Mouse (Mus musculus): ENCODE data around the gene Ccdc125. TPM values are rescaled to one million over a fixed set of nuclear protein-coding genes. Genes with fewer than 3 reads are reported as not detected.
"Not testable (repeated sequence)": the region's sequence is repeated elsewhere in the genome, so short reads cannot be mapped to it uniquely, and the experiment has no call there.

Ccdc125 gene
- polyA plus RNA-seq, 1 experiment from 2014 or later, result 3.8 TPM

DNA sequence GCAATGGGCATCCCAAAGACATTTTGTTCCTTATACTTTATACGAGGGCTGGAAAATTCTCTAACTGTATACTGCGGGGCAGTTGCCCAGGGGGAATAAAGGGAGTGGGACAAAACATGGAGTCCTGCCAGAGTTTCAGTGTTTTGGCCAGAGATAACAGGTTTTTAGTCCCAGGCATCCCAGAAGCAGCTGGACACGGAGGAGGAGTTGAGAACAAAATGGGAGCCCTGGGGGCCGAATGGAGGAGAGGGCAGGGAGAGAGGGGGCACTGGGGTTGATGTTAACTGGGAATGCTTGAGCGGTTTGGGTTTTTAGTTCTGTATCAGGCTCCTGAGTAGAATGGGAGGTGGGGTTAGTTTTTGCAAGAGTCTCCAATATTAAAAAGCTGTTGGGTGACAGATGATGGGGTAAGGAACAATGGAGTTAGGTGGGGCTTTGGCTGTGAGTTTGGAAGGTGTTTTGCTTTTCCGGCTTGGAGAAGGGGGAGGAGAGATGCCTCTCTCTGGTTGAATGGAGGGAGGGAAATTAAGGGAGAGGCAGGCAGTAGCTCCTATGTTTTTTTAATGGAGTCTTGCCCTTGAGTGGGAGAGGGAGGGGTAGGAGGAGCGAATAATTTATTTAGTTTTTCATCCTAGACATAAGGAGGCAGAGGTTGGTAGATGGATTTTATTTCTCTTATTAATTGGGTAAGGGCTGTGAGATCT lies 54.7 kb downstream of the Ccdc125 start:
- peaks cover 61% of the 10 kb centered on the region for H3K36me3 ChIP-seq (ENCODE audit: control insufficient read depth, insufficient read depth, low read length)
- H3K9me3 ChIP-seq (ENCODE audit: control insufficient read depth, low read length), result no peaks in the 10 kb centered on the region
- no peak overlapping the region for H3K4me2 ChIP-seq (ENCODE audit: low read length)
- H3K27ac ChIP-seq (replicated peaks in 1 of 2; ENCODE audit: control insufficient read depth in 1 of 2, insufficient read depth in 1 of 2, low read depth in 2 of 2, low read length in 2 of 2), result no peak overlapping the region
- 76% methylated on average over 7 of the region's 7 CpGs for WGBS
- no peak overlapping the region for H3K4me3 ChIP-seq (ENCODE audit: control insufficient read depth in 1 of 2, insufficient read depth in 1 of 2, low read depth in 1 of 2, low read length in 2 of 2)
- peaks cover 14 to 35% of the 10 kb centered on the region in 2 experiments for H3K4me1 ChIP-seq (ENCODE audit: control insufficient read depth in 2 of 2, insufficient read depth in 2 of 2, low read length in 2 of 2)
- no peak for ATAC-seq (ENCODE audit: insufficient number of reproducible peaks, insufficient read depth, low FRiP score, low read depth)
- H3K9ac ChIP-seq (ENCODE audit: low read length), result no peak overlapping the region
- no peaks in the 10 kb centered on the region for H3K27me3 ChIP-seq (ENCODE audit: control insufficient read depth, insufficient read depth, low read length)

DNA sequence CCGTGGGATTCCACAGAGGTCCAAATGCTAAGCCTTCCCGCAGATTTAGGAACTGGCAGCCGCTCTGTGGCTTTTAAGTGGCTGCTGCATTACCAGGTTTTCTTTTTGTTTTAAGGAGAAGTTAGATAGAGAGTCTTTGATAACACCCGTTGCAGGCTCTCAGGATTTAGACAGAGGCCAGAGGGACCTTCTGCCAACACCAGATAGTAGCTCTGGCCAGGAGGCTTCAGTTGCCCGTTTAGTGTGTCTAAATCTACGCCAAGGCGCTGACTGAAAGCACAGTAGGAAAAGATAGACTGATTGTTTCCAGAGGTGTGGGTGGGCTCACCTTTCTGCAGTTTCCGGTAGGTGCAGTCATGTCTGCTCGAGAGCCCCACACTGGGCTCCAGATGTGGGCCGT lies 55.7 kb downstream of the Ccdc125 start:
- Histone ChIP-seq H3K27me3 (ENCODE audit: control insufficient read depth, insufficient read depth, low read length) (no peaks in the 10 kb centered on the region), H3K4me1 (ENCODE audit: control insufficient read depth in 2 of 2, insufficient read depth in 2 of 2, low read length in 2 of 2) (peaks cover 14 to 41% of the 10 kb centered on the region in 2 experiments), H3K36me3 (ENCODE audit: control insufficient read depth, insufficient read depth, low read length) (peaks cover 51% of the 10 kb centered on the region), H3K27ac (replicated peaks in 1 of 2; ENCODE audit: control insufficient read depth in 1 of 2, insufficient read depth in 1 of 2, low read depth in 2 of 2, low read length in 2 of 2) (peak overlapping the region; percentile 33 to 55; a peak in 2 of 4 replicates), H3K9ac (ENCODE audit: low read length) (no peak overlapping the region), H3K4me2 (ENCODE audit: low read length) (peak overlapping the region; percentile 16; the same call in 1 of the 2 replicates), H3K4me3 (ENCODE audit: control insufficient read depth in 1 of 2, insufficient read depth in 1 of 2, low read depth in 1 of 2, low read length in 2 of 2) (no peak overlapping the region), H3K9me3 (ENCODE audit: control insufficient read depth, low read length) (no peaks in the 10 kb centered on the region)
- WGBS, result 35% methylated on average over 10 of the region's 10 CpGs
- no peak for ATAC-seq (ENCODE audit: insufficient number of reproducible peaks, insufficient read depth, low FRiP score, low read depth)

DNA sequence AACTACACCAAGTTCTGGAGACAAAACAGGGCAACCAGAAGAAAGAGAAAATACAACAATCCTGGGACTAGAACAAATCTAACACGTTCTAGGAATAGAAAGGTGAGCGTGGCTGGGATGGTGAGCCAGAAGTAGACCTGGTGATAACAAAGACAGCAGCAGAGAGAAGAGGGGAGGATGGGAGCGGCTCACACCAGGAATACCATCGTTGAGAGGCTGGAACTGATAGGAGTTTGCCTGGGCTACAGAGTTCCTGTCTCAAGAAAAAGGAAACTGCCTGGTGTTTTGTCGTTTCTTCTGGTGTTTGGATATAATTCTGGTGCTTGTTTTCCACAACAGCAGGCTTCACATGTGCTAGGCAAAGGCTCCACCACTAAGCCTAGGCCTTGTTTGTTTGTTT lies 58.6 kb downstream of the Ccdc125 start:
- WGBS, result 31% methylated on average over 5 of the region's 5 CpGs
- H3K4me2 ChIP-seq (ENCODE audit: low read length), result peak overlapping the region; percentile 11; the same call in 1 of the 2 replicates

DNA sequence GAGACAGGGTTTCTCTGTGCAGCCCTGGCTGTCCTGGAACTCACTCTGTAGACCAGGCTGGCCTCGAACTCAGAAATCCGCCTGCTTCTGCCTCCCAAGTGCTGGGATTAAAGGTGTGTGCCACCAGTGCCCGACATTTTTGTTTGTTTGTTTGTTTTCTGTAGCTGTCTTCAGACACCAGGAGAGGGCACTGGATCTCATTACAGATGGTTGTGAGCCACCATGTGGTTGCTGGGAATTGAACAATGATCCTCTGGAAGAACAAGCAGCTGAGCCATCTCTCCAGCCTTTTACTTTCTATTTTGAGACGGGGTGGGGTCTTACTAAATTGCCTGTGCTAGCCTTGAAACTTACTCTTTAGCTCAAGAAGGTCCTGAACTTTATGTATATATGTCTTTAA lies 59.0 kb downstream of the Ccdc125 start:
- ATAC-seq (ENCODE audit: insufficient number of reproducible peaks, insufficient read depth, low FRiP score, low read depth); H3K9me3 ChIP-seq (ENCODE audit: control insufficient read depth, low read length); H3K27me3 ChIP-seq (ENCODE audit: control insufficient read depth, insufficient read depth, low read length); H3K9ac ChIP-seq (ENCODE audit: low read length); H3K4me3 ChIP-seq (ENCODE audit: control insufficient read depth in 1 of 2, insufficient read depth in 1 of 2, low read depth in 1 of 2, low read length in 2 of 2): not testable (repeated sequence)
- Histone ChIP-seq H3K27ac (replicated peaks in 1 of 2; ENCODE audit: control insufficient read depth in 1 of 2, insufficient read depth in 1 of 2, low read depth in 2 of 2, low read length in 2 of 2) (peak overlapping the region in 1 of 2 experiments; percentile 31; a peak in 1 of 4 replicates), H3K4me2 (ENCODE audit: low read length) (peak overlapping the region; percentile 11; the same call in 1 of the 2 replicates), H3K36me3 (ENCODE audit: control insufficient read depth, insufficient read depth, low read length) (peaks cover 28% of the 10 kb centered on the region), H3K4me1 (ENCODE audit: control insufficient read depth in 2 of 2, insufficient read depth in 2 of 2, low read length in 2 of 2) (peaks cover 14 to 41% of the 10 kb centered on the region in 2 experiments)
- 89% methylated on average over 4 of the region's 4 CpGs for WGBS

More for the DNA sequence above, 58.6 kb downstream of the Ccdc125 start:
- no peaks in the 10 kb centered on the region for H3K27me3 ChIP-seq (ENCODE audit: control insufficient read depth, insufficient read depth, low read length)
- H3K4me1 ChIP-seq (ENCODE audit: control insufficient read depth in 2 of 2, insufficient read depth in 2 of 2, low read length in 2 of 2), result peaks cover 14 to 41% of the 10 kb centered on the region in 2 experiments
- no peaks in the 10 kb centered on the region for H3K9me3 ChIP-seq (ENCODE audit: control insufficient read depth, low read length)
- H3K9ac ChIP-seq (ENCODE audit: low read length), result no peak overlapping the region
- no peak for ATAC-seq (ENCODE audit: insufficient number of reproducible peaks, insufficient read depth, low FRiP score, low read depth)
- peaks cover 28% of the 10 kb centered on the region for H3K36me3 ChIP-seq (ENCODE audit: control insufficient read depth, insufficient read depth, low read length)
- no peak overlapping the region for H3K4me3 ChIP-seq (ENCODE audit: control insufficient read depth in 1 of 2, insufficient read depth in 1 of 2, low read depth in 1 of 2, low read length in 2 of 2)
- peak overlapping the region; percentile 16 to 31; a peak in 2 of 4 replicates for H3K27ac ChIP-seq (replicated peaks in 1 of 2; ENCODE audit: control insufficient read depth in 1 of 2, insufficient read depth in 1 of 2, low read depth in 2 of 2, low read length in 2 of 2)

DNA sequence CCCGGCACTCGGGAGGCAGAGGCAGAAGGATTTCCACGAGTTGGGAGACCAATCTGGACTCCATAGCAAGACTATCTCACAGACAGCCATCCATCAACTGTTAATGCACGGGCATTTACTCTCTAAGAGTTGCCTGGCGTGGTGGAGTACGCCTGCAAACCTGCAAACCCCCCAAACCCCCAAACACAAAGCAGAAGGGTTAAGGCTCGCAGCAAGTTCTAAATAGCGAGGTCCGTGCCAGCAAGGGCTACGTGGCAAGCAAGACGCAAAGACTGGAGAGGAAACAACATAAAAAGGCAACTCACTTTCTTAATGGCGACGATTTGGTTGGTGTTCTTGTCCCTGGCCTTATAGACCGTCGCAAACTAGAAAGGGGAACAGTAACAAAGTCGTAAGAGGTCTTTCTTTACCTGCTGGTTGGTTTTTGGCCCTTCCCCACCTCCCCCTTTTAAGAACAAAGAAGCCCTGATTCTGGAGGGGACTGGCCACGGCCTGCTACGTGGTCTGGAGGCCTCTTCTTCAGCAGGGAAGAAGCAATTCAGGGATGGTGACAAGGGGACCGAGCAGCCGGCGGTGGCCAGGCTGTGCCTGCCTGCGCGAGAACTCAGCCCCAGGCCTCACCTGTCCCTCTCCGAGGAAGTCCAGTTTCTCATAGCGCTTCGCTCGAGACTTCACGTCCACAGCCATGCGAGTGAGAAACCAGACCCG lies 60.8 kb downstream of the Ccdc125 start:
- Histone ChIP-seq H3K9ac (ENCODE audit: low read length) (peak overlapping the region; percentile 86), H3K36me3 (ENCODE audit: control insufficient read depth, insufficient read depth, low read length) (peaks cover 32% of the 10 kb centered on the region), H3K4me3 (ENCODE audit: control insufficient read depth in 1 of 2, insufficient read depth in 1 of 2, low read depth in 1 of 2, low read length in 2 of 2) (peak overlapping the region; percentile 59 to 97), H3K4me2 (ENCODE audit: low read length) (peak overlapping the region; percentile 81), H3K27me3 (ENCODE audit: control insufficient read depth, insufficient read depth, low read length) (no peaks in the 10 kb centered on the region), H3K27ac (replicated peaks in 1 of 2; ENCODE audit: control insufficient read depth in 1 of 2, insufficient read depth in 1 of 2, low read depth in 2 of 2, low read length in 2 of 2) (peak overlapping the region; percentile 89 to 100), H3K4me1 (ENCODE audit: control insufficient read depth in 2 of 2, insufficient read depth in 2 of 2, low read length in 2 of 2) (peaks cover 6 to 30% of the 10 kb centered on the region in 2 experiments), H3K9me3 (ENCODE audit: control insufficient read depth, low read length) (no peaks in the 10 kb centered on the region)
- no peak for ATAC-seq (ENCODE audit: insufficient number of reproducible peaks, insufficient read depth, low FRiP score, low read depth)
- WGBS, result under 1% methylated on average over 30 of the region's 30 CpGs

DNA sequence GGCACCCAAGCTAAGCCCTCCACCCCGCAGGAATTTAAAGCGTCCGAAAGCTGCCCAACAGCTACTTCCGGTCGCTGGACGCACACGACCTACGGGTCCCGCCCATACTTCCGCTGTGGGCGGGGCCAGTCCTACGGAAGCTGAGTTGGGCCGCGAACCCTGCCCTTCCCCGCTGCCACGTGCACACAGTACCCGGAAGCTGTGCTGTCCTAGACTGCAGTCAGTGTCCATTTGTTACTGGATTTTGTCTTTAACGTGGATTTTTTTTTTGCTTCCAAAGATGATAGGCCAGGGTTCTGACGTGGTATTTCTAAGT lies 61.3 kb downstream of the Ccdc125 start, which contains the start of gene Cdk7:
Cdk7 (minus strand) TSS at position 79 of the 316 bp plus-strand sequence.
- H3K36me3 ChIP-seq (ENCODE audit: control insufficient read depth, insufficient read depth, low read length), result peaks cover 35% of the 10 kb centered on the region
- peak within 1 kb of the TSS; percentile 86 for H3K9ac ChIP-seq (ENCODE audit: low read length)
- H3K9me3 ChIP-seq (ENCODE audit: control insufficient read depth, low read length), result no peaks in the 10 kb centered on the region
- peak within 1 kb of the TSS; percentile 59 to 97 for H3K4me3 ChIP-seq (ENCODE audit: control insufficient read depth in 1 of 2, insufficient read depth in 1 of 2, low read depth in 1 of 2, low read length in 2 of 2)
- ATAC-seq (ENCODE audit: insufficient number of reproducible peaks, insufficient read depth, low FRiP score, low read depth), result peak; percentile 94
- H3K27ac ChIP-seq (replicated peaks in 1 of 2; ENCODE audit: control insufficient read depth in 1 of 2, insufficient read depth in 1 of 2, low read depth in 2 of 2, low read length in 2 of 2), result peak within 1 kb of the TSS; percentile 89 to 100
- no peaks in the 10 kb centered on the region for H3K27me3 ChIP-seq (ENCODE audit: control insufficient read depth, insufficient read depth, low read length)
- H3K4me1 ChIP-seq (ENCODE audit: control insufficient read depth in 2 of 2, insufficient read depth in 2 of 2, low read length in 2 of 2), result peaks cover 5 to 25% of the 10 kb centered on the region in 2 experiments
- WGBS, result 0% methylated on average over 19 of the region's 19 CpGs
- peak within 1 kb of the TSS; percentile 81 for H3K4me2 ChIP-seq (ENCODE audit: low read length)

DNA sequence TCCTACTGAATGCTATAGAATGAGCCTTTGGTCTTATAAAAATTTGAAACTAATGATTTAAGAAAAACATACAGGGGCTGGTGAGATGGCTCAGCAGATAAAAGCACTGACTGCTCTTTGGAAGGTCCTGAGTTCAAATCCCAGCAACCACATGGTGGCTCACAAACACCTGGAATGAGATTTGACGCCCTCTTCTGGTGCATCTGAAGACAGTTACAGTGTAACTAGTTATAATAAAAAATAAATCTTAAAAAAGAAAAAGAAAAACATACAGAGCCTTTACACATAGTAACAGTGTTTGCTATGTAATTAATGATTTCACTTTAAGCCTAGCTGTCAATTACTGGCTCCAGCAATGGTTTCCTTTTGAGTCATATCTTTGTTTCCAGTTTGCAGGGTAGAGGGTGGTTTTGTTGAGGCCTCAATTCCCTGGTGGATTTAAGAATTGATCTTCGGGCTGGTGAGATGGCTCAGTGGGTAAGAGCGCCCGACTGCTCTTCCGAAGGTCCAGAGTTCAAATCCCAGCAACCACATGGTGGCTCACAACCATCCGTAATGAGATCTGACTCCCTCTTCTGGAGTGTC lies 62.0 kb downstream of the Ccdc125 start:
- not testable (repeated sequence) for ATAC-seq (ENCODE audit: insufficient number of reproducible peaks, insufficient read depth, low FRiP score, low read depth); H3K27me3 ChIP-seq (ENCODE audit: control insufficient read depth, insufficient read depth, low read length); H3K4me3 ChIP-seq (ENCODE audit: control insufficient read depth in 1 of 2, insufficient read depth in 1 of 2, low read depth in 1 of 2, low read length in 2 of 2); H3K9me3 ChIP-seq (ENCODE audit: control insufficient read depth, low read length)
- H3K4me1 ChIP-seq (ENCODE audit: control insufficient read depth in 2 of 2, insufficient read depth in 2 of 2, low read length in 2 of 2), result peaks cover 3 to 21% of the 10 kb centered on the region in 2 experiments
- peaks cover 36% of the 10 kb centered on the region for H3K36me3 ChIP-seq (ENCODE audit: control insufficient read depth, insufficient read depth, low read length)
- peak overlapping the region; percentile 86 for H3K9ac ChIP-seq (ENCODE audit: low read length)
- H3K4me2 ChIP-seq (ENCODE audit: low read length), result peak overlapping the region; percentile 64
- 87% methylated on average over 5 of the region's 6 CpGs for WGBS
- peak overlapping the region in 1 of 2 experiments; percentile 89; a peak in 2 of 4 replicates for H3K27ac ChIP-seq (replicated peaks in 1 of 2; ENCODE audit: control insufficient read depth in 1 of 2, insufficient read depth in 1 of 2, low read depth in 2 of 2, low read length in 2 of 2)
